Mouse (Mus musculus) intestine, embryonic 16.5 days (tissue): ENCODE measurements around the gene Camk2g. TPM values are rescaled to one million over a fixed set of nuclear protein-coding genes. Genes with fewer than 3 reads are reported as not detected.

Experiments used
- ATAC-seq: fragments of 200-750 bp; cut with Nextera tagmentation; 2 replicates; pipeline ENCODE4 v1.8.0; 2017; ENCODE audit warnings: moderate TSS enrichment, moderate library complexity
- H3K27ac ChIP-seq: fragments of 300-500 bp; sonication (generic); 2 replicates; pipeline ENCODE4 v1.5.1; 2014; ENCODE audit warnings: mild to moderate bottlenecking, low read length
- H3K27me3 ChIP-seq: fragments of 300-500 bp; sonication (generic); replicated peaks from 2 replicates; pipeline ENCODE4 v1.6.1; 2014; ENCODE audit warnings: low read length, control low read depth, mixed read lengths; ENCODE audit not compliant: control insufficient read depth, insufficient read depth
- H3K36me3 ChIP-seq: fragments of 300-500 bp; sonication (generic); 2 replicates; pipeline ENCODE4 v1.6.1; 2014; ENCODE audit warnings: low read length, control low read depth; ENCODE audit not compliant: control insufficient read depth, insufficient read depth
- H3K4me1 ChIP-seq: fragments of 300-500 bp; sonication (generic); 2 replicates; pipeline ENCODE4 v1.6.1; 2014; ENCODE audit warnings: low read length, control low read depth, mixed read lengths; ENCODE audit not compliant: control insufficient read depth, insufficient read depth
- H3K4me2 ChIP-seq: fragments of 300-500 bp; sonication (generic); 2 replicates; pipeline ENCODE4 v1.6.1; 2014; ENCODE audit warnings: low read depth, low read length, control low read depth
- H3K4me3 ChIP-seq: fragments of 300-500 bp; sonication (generic); 2 replicates; pipeline ENCODE4 v1.5.1; 2014; ENCODE audit warnings: mild to moderate bottlenecking, low read length
- H3K9ac ChIP-seq: fragments of 300-500 bp; sonication (generic); 2 replicates; pipeline ENCODE4 v1.6.1; 2014; ENCODE audit warnings: low read depth, low read length
- H3K9me3 ChIP-seq: fragments of 300-500 bp; sonication (generic); 2 replicates; pipeline ENCODE4 v1.6.1; 2016; ENCODE audit warnings: low read length, control low read depth; ENCODE audit not compliant: control insufficient read depth
- WGBS: fragments of 180-500 bp; shearing (Covaris S2); extraction: QIAGEN DNeasy Blood & Tissue Kit; methylation state at CpG from one replicate; pipeline ENCODE4 v1.1.7; 2014; 5-methylcytosine and 5-hydroxymethylcytosine counted together
- polyA plus RNA-seq: library from polyadenylated mRNA; unstranded; fragments of >200 nt; fragmentation: Nextera tagmentation; extraction: Ambion mirVana; gene quantifications from 2 replicates; pipeline ENCODE4 v1.2.1, GENCODE M21; 2015

Gene Camk2g
- polyA plus RNA-seq, 1 experiment from 2014 or later = 35.8 TPM

GRCm38 (mm10) chr14:20729871-20730270, 64.0 kb downstream of the Camk2g start:
- no peaks in the 10 kb centered on the region for H3K27me3 ChIP-seq

GRCm38 (mm10) chr14:20725660-20726339, 68.1 kb downstream of the Camk2g start:
- Histone ChIP-seq H3K27ac (peak overlapping the region; percentile 89), H3K36me3 (peaks cover 41% of the 10 kb centered on the region), H3K9ac (0 out of 2 replicates have a peak overlapping the region, but pooled peaks have one; percentile 6), H3K4me2 (no peak overlapping the region), H3K27me3 (no peaks in the 10 kb centered on the region), H3K4me1 (peaks cover 7% of the 10 kb centered on the region), H3K9me3 (no peaks in the 10 kb centered on the region), H3K4me3 (no peak overlapping the region)
- ATAC-seq = peak; percentile 92
- WGBS = 52% methylated on average over 6 of the region's 6 CpGs

More at GRCm38 (mm10) chr14:20729871-20730270, 64.0 kb downstream of the Camk2g start:
- no peak overlapping the region for H3K4me2 ChIP-seq
- H3K9ac ChIP-seq = no peak overlapping the region
- no peak overlapping the region for H3K4me3 ChIP-seq
- no peaks in the 10 kb centered on the region for H3K9me3 ChIP-seq
- H3K4me1 ChIP-seq = peaks cover 18% of the 10 kb centered on the region
- no peak for ATAC-seq
- peaks cover 26% of the 10 kb centered on the region for H3K36me3 ChIP-seq
- WGBS = 94% methylated on average over 9 of the region's 9 CpGs
- H3K27ac ChIP-seq = no peak overlapping the region

GRCm38 (mm10) chr14:20724043-20724442, 69.8 kb downstream of the Camk2g start:
- H3K27me3 ChIP-seq = no peaks in the 10 kb centered on the region
- H3K9ac ChIP-seq = no peak overlapping the region
- no peak overlapping the region for H3K4me3 ChIP-seq
- no peak overlapping the region for H3K27ac ChIP-seq
- peaks cover 7% of the 10 kb centered on the region for H3K4me1 ChIP-seq
- no peak for ATAC-seq
- H3K9me3 ChIP-seq = no peaks in the 10 kb centered on the region
- WGBS = 19% methylated on average over 5 of the region's 5 CpGs
- no peak overlapping the region for H3K4me2 ChIP-seq
- H3K36me3 ChIP-seq = peaks cover 31% of the 10 kb centered on the region

GRCm38 (mm10) chr14:20723006-20723405, 70.9 kb downstream of the Camk2g start:
- H3K9me3 ChIP-seq = no peaks in the 10 kb centered on the region
- ATAC-seq = no peak
- WGBS = 86% methylated on average over 12 of the region's 12 CpGs

GRCm38 (mm10) chr14:20721371-20721770, 72.5 kb downstream of the Camk2g start:
- Histone ChIP-seq H3K9me3 (no peaks in the 10 kb centered on the region), H3K4me3 (no peak overlapping the region), H3K27ac (no peak overlapping the region), H3K9ac (no peak overlapping the region), H3K4me2 (no peak overlapping the region), H3K27me3 (no peaks in the 10 kb centered on the region), H3K36me3 (peaks cover 39% of the 10 kb centered on the region), H3K4me1 (peaks cover 7% of the 10 kb centered on the region)
- no peak for ATAC-seq
- WGBS = 85% methylated on average over 4 of the region's 4 CpGs

More at GRCm38 (mm10) chr14:20723006-20723405, 70.9 kb downstream of the Camk2g start:
- no peak overlapping the region for H3K4me3 ChIP-seq
- no peak overlapping the region for H3K9ac ChIP-seq
- H3K27me3 ChIP-seq = no peaks in the 10 kb centered on the region
- H3K4me2 ChIP-seq = no peak overlapping the region
- peaks cover 7% of the 10 kb centered on the region for H3K4me1 ChIP-seq
- H3K36me3 ChIP-seq = peaks cover 36% of the 10 kb centered on the region
- H3K27ac ChIP-seq = no peak overlapping the region

- H3K4me2 ChIP-seq = no peak overlapping the region
- H3K4me1 ChIP-seq = 0 out of 2 replicates have a peak, but pooled peaks cover under 1% of the 10 kb centered on the region
- no peaks in the 10 kb centered on the region for H3K9me3 ChIP-seq
- H3K9ac ChIP-seq = no peak overlapping the region
- no peaks in the 10 kb centered on the region for H3K27me3 ChIP-seq
- WGBS = 95% methylated on average over 12 of the region's 12 CpGs
- no peak overlapping the region for H3K27ac ChIP-seq
- peaks cover 38% of the 10 kb centered on the region for H3K36me3 ChIP-seq
- no peak for ATAC-seq
- no peak overlapping the region for H3K4me3 ChIP-seq
Observed at GRCm38 (mm10) chr14:20719767-20720166, 74.1 kb downstream of the Camk2g start.

- Histone ChIP-seq H3K4me3 (no peak overlapping the region), H3K9ac (no peak overlapping the region), H3K27me3 (no peaks in the 10 kb centered on the region), H3K4me1 (peaks cover 4% of the 10 kb centered on the region; the same call in 1 of the 2 replicates), H3K4me2 (no peak overlapping the region), H3K27ac (no peak overlapping the region), H3K36me3 (peaks cover 42% of the 10 kb centered on the region), H3K9me3 (no peaks in the 10 kb centered on the region)
- no peak for ATAC-seq
- 88% methylated on average over 10 of the region's 10 CpGs for WGBS
Observed at GRCm38 (mm10) chr14:20718443-20718842, 75.4 kb downstream of the Camk2g start.

- Histone ChIP-seq H3K9ac (peak overlapping the region; percentile 59), H3K27ac (peak overlapping the region; percentile 85), H3K4me3 (no peak overlapping the region), H3K4me2 (0 out of 2 replicates have a peak overlapping the region, but pooled peaks have one; percentile 28), H3K4me1 (peaks cover 12% of the 10 kb centered on the region), H3K9me3 (no peaks in the 10 kb centered on the region), H3K36me3 (peaks cover 46% of the 10 kb centered on the region), H3K27me3 (no peaks in the 10 kb centered on the region)
- ATAC-seq = peak; percentile 91
- 58% methylated on average over 11 of the region's 11 CpGs for WGBS
Observed at GRCm38 (mm10) chr14:20713832-20714231, 80.1 kb downstream of the Camk2g start.

GRCm38 (mm10) chr14:20708239-20708638, 85.6 kb downstream of the Camk2g start:
- ATAC-seq = no peak
- no peaks in the 10 kb centered on the region for H3K27me3 ChIP-seq
- peak overlapping the region; percentile 98 for H3K4me3 ChIP-seq
- H3K4me2 ChIP-seq = peak overlapping the region; percentile 72
- peaks cover 15% of the 10 kb centered on the region for H3K36me3 ChIP-seq
- peak overlapping the region; percentile 17; the same call in 1 of the 2 replicates for H3K27ac ChIP-seq
- peak overlapping the region; percentile 97 for H3K9ac ChIP-seq
- no peaks in the 10 kb centered on the region for H3K9me3 ChIP-seq
- WGBS = 5% methylated on average over 10 of the region's 10 CpGs
- peaks cover 13% of the 10 kb centered on the region for H3K4me1 ChIP-seq
